Mouse (Mus musculus) liver, adult 10 weeks (tissue): Measurements from ENCODE around the gene Ulk2. TPM values are rescaled to one million over a fixed set of nuclear protein-coding genes. Genes with fewer than 3 reads are reported as not detected.

Source experiments
- polyA plus RNA-seq: library from polyadenylated mRNA; stranded (reverse); fragments of 350-450 nt; fragmentation: Illumina TruSeq; extraction: RNeasy Lipid Tissue Mini Kit (QIAGEN cat#74804); gene quantifications from one replicate; pipeline ENCODE4 v1.2.3, GENCODE M21; 2014; ENCODE audit warnings: low read depth, low replicate concordance

The Ulk2 gene
- polyA plus RNA-seq, result 58.8 TPM

GRCm38 (mm10) chr11:61854988-61855411 is at the start of gene Ulk2:
Ulk2 (minus strand) TSS chr11:61855073.

GRCm38 (mm10) chr11:61761584-61762407 is 93.1 kb downstream of the Ulk2 start, which contains the start of gene Prpsap2:
Prpsap2 (minus strand) TSS chr11:61762088.

Other genes starting within 250 kb of the Ulk2 start
- gene Grap, start 201.8 kb downstream of the Ulk2 start, polyA plus RNA-seq, result 0.61 TPM
- gene Fam83g, start 171.0 kb downstream of the Ulk2 start, polyA plus RNA-seq, result 0.08 TPM
- not detected for gene Slc5a10, start 134.2 kb downstream of the Ulk2 start, polyA plus RNA-seq
- gene Prpsap2, start 93.0 kb downstream of the Ulk2 start, polyA plus RNA-seq, result 20.8 TPM
- gene Akap10, start 75.2 kb upstream of the Ulk2 start, polyA plus RNA-seq, result 10.1 TPM
- 0.95 TPM for gene Specc1, start 101.7 kb upstream of the Ulk2 start, polyA plus RNA-seq